Mouse (Mus musculus) midbrain, postnatal 0 days (tissue): ENCODE results near the gene Stx19. TPM values are rescaled to one million over a fixed set of nuclear protein-coding genes. Genes with fewer than 3 reads are reported as not detected.

Experiments
- ATAC-seq: fragments of 200-750 bp; cut with Nextera tagmentation; 2 replicates; pipeline ENCODE4 v1.8.0; 2017; ENCODE audit warnings: moderate number of reproducible peaks, mild to moderate bottlenecking, moderate TSS enrichment, moderate library complexity; ENCODE audit not compliant: low FRiP score
- DNase-seq: peaks from one replicate; pipeline ENCODE4 v3.0.0-alpha.2; 2015; ENCODE audit warnings: low spot score
- H3K27ac ChIP-seq: fragments of 300-500 bp; sonication (generic); 2 replicates; pipeline ENCODE4 v1.5.1; 2014; ENCODE audit warnings: low read depth, mild to moderate bottlenecking, low read length, mixed read lengths
- H3K27me3 ChIP-seq: fragments of 300-500 bp; sonication (generic); 2 replicates; pipeline ENCODE4 v1.6.1; 2014; ENCODE audit warnings: low read length, control low read depth, mixed read lengths; ENCODE audit not compliant: insufficient read depth
- H3K36me3 ChIP-seq: fragments of 300-500 bp; sonication (generic); 2 replicates; pipeline ENCODE4 v1.6.1; 2014; ENCODE audit warnings: low read length, control low read depth, mixed read lengths; ENCODE audit not compliant: insufficient read depth
- H3K4me1 ChIP-seq: fragments of 300-500 bp; sonication (generic); 2 replicates; pipeline ENCODE4 v1.6.1; 2014; ENCODE audit warnings: mild to moderate bottlenecking, control low read depth, antibody characterized with exemption, low read length, mixed read lengths; ENCODE audit not compliant: insufficient read depth
- H3K4me2 ChIP-seq: fragments of 300-500 bp; sonication (generic); 2 replicates; pipeline ENCODE4 v1.6.1; 2014; ENCODE audit warnings: low read depth, mild to moderate bottlenecking, low read length, mixed read lengths; ENCODE audit not compliant: poor library complexity, severe bottlenecking
- H3K4me3 ChIP-seq: fragments of 300-500 bp; sonication (generic); 2 replicates; pipeline ENCODE4 v1.5.1; 2014; ENCODE audit warnings: low read depth, mild to moderate bottlenecking, low read length, moderate library complexity
- H3K9ac ChIP-seq: fragments of 300-500 bp; sonication (generic); replicated peaks from 2 replicates; pipeline ENCODE4 v1.6.1; 2014; ENCODE audit warnings: mild to moderate bottlenecking, low read length, moderate library complexity, mixed read lengths; ENCODE audit not compliant: poor library complexity, severe bottlenecking
- H3K9me3 ChIP-seq: fragments of 300-500 bp; sonication (generic); 2 replicates; pipeline ENCODE4 v1.6.1; 2016; ENCODE audit warnings: low read length, control low read depth
- CTCF ChIP-seq: IDR thresholded peaks from 2 replicates; pipeline ENCODE4 v1.5.1; 2016; ENCODE audit warnings: antibody characterized with exemption, mild to moderate bottlenecking
- WGBS: fragments of 180-500 bp; shearing (Covaris S2); extraction: QIAGEN DNeasy Blood & Tissue Kit; methylation state at CpG from one replicate; pipeline ENCODE4 v1.1.7; 2014; 5-methylcytosine and 5-hydroxymethylcytosine counted together
- polyA plus RNA-seq: library from polyadenylated mRNA; unstranded; fragments of >200 nt; fragmentation: Nextera tagmentation; extraction: Ambion mirVana; gene quantifications from 2 replicates; pipeline ENCODE4 v1.2.1, GENCODE M21; 2015
- total RNA-seq: library from RNA; depleted of rRNA; stranded (reverse); fragments of >200 nt; gene quantifications from 2 replicates; pipeline ENCODE4 v1.2.3, GENCODE M21; 2014

Stx19 gene
- total and polyA plus RNA-seq, 2 experiments from 2014 or later, result 0.14 TPM; not detected in 1

- no peaks in the 10 kb centered on the region for H3K9me3 ChIP-seq
- WGBS, result 87% methylated on average over 1 of the region's 1 CpGs
- TF ChIP-seq CTCF, result no peak
- no peak overlapping the region for H3K27ac ChIP-seq
- no peaks in the 10 kb centered on the region for H3K4me1 ChIP-seq
- no peak overlapping the region for H3K9ac ChIP-seq
- no peak overlapping the region for H3K4me2 ChIP-seq
- no peaks in the 10 kb centered on the region for H3K27me3 ChIP-seq
- DNase-seq, result no peak
- H3K36me3 ChIP-seq, result peaks cover 14% of the 10 kb centered on the region
- H3K4me3 ChIP-seq, result no peak overlapping the region
- no peak for ATAC-seq
Observed at GRCm38 (mm10) chr16:62796608-62797007, 17.9 kb upstream of the Stx19 start.

DNA sequence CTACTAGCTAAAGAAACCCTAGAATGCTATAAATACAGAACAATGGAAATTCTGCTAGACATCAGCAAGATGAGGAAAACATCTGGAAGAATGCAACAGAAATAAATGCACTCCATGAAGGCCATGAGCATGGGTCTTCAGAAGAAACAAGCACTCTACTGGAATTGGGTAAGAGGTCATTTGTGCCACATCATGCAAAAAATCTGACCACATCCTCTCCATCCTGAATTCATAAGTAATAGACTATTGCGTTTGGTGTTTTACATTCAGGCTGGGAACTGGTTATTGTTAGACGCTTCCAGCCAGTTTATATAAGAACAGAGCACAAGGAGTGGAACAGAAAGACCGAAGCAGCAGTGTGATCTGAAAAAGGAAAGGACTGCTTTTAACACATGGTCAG is 15.7 kb upstream of the Stx19 start:
- Histone ChIP-seq H3K36me3 (peaks cover 22% of the 10 kb centered on the region), H3K4me1 (no peaks in the 10 kb centered on the region), H3K27me3 (no peaks in the 10 kb centered on the region), H3K9me3 (no peaks in the 10 kb centered on the region), H3K4me3 (no peak overlapping the region), H3K4me2 (no peak overlapping the region), H3K9ac (no peak overlapping the region), H3K27ac (no peak overlapping the region)
- ATAC-seq (no peak), DNase-seq (no peak)
- TF ChIP-seq CTCF, result no peak
- WGBS, result 94% methylated on average over 3 of the region's 3 CpGs

- Histone ChIP-seq H3K9ac (no peak overlapping the region), H3K36me3 (peaks cover 22% of the 10 kb centered on the region), H3K4me2 (no peak overlapping the region), H3K27me3 (no peaks in the 10 kb centered on the region), H3K27ac (no peak overlapping the region), H3K4me1 (no peaks in the 10 kb centered on the region), H3K9me3 (no peaks in the 10 kb centered on the region), H3K4me3 (no peak overlapping the region)
- no peak for TF ChIP-seq CTCF
- DNase-seq (no peak), ATAC-seq (no peak)
- 84% methylated on average over 4 of the region's 4 CpGs for WGBS
Observed at GRCm38 (mm10) chr16:62799426-62799825, 15.1 kb upstream of the Stx19 start.

- no peak for DNase-seq
- Histone ChIP-seq H3K27me3 (no peaks in the 10 kb centered on the region), H3K9me3 (no peaks in the 10 kb centered on the region), H3K9ac (no peak overlapping the region), H3K4me2 (no peak overlapping the region), H3K36me3 (peaks cover 22% of the 10 kb centered on the region), H3K4me3 (no peak overlapping the region), H3K27ac (no peak overlapping the region), H3K4me1 (no peaks in the 10 kb centered on the region)
- WGBS, result 93% methylated on average over 3 of the region's 3 CpGs
- no peak for TF ChIP-seq CTCF
- no peak for ATAC-seq
Observed at GRCm38 (mm10) chr16:62799839-62800238, 14.6 kb upstream of the Stx19 start.

GRCm38 (mm10) chr16:62804621-62805020 is 9.9 kb upstream of the Stx19 start:
- H3K27me3 ChIP-seq, result no peaks in the 10 kb centered on the region
- no peaks in the 10 kb centered on the region for H3K9me3 ChIP-seq
- no peak overlapping the region for H3K9ac ChIP-seq
- no peak overlapping the region for H3K4me3 ChIP-seq
- no peak overlapping the region for H3K4me2 ChIP-seq
- H3K4me1 ChIP-seq, result no peaks in the 10 kb centered on the region
- ATAC-seq (no peak), DNase-seq (no peak)
- H3K36me3 ChIP-seq, result peaks cover 16% of the 10 kb centered on the region; the same call in 1 of the 2 replicates
- H3K27ac ChIP-seq, result no peak overlapping the region
- 94% methylated on average over 3 of the region's 3 CpGs for WGBS
- TF ChIP-seq CTCF, result no peak

- Histone ChIP-seq H3K27ac (no peak overlapping the region), H3K36me3 (peaks cover 2% of the 10 kb centered on the region; the same call in 1 of the 2 replicates), H3K9ac (no peak overlapping the region), H3K4me2 (no peak overlapping the region), H3K4me3 (no peak overlapping the region), H3K27me3 (no peaks in the 10 kb centered on the region), H3K9me3 (no peaks in the 10 kb centered on the region), H3K4me1 (no peaks in the 10 kb centered on the region)
- TF ChIP-seq CTCF, result no peak
- 71% methylated on average over 8 of the region's 8 CpGs for WGBS
- ATAC-seq, result no peak
- DNase-seq, result no peak
Observed at GRCm38 (mm10) chr16:62807249-62807979, 7.1 kb upstream of the Stx19 start.
